8 mouse cellular contexts compared by ENCODE assay signal in genomic region chr7:46396231-46396927, GRCm38 (mm10). TPM values are rescaled to one million over a fixed set of nuclear protein-coding genes. Genes with fewer than 3 reads are reported as not detected.
DNase-seq lines count a peak whose midpoint lies in the region; ATAC-seq and TF ChIP-seq lines count a peak whose summit lies in the region.

Kcnc1 (plus strand) TSS chr7:46396497.

- H3K4me3 ChIP-seq in hindbrain, embryonic 11.5 days (ENCODE audit: low read depth, low read length), result peak within 1 kb of the TSS; percentile 63
- peak within 1 kb of the TSS; percentile 28 for H3K4me3 ChIP-seq in lung, postnatal 0 days (ENCODE audit: low read depth, low read length)

- TF ChIP-seq CTCF in lung, postnatal 0 days (IDR thresholded peaks at IDR 0.05), result no peak

- ATAC-seq in frontal cortex, adult (ENCODE audit: low TSS enrichment), result peak; percentile 47
- ATAC-seq in hindbrain, embryonic 11.5 days (ENCODE audit: low FRiP score), result peak; percentile 69
- ATAC-seq in lung, postnatal 0 days, result peak; percentile 90

- no peak for TF ChIP-seq EP300 in lung, postnatal 0 days (IDR thresholded peaks at IDR 0.05)

- peak within 1 kb of the TSS; percentile 54 for H3K27ac ChIP-seq in hindbrain, embryonic 11.5 days (ENCODE audit: low read depth, low read length)
- H3K27ac ChIP-seq in lung, postnatal 0 days (ENCODE audit: low read length), result no peak within 1 kb of the TSS

- H3K36me3 ChIP-seq in hindbrain, embryonic 11.5 days (ENCODE audit: control insufficient read depth, insufficient read depth, low read length), result no peaks in the 10 kb centered on the region
- H3K36me3 ChIP-seq in lung, postnatal 0 days (ENCODE audit: insufficient read depth, low read length), result no peaks in the 10 kb centered on the region

- no peaks in the 10 kb centered on the region for H3K9me3 ChIP-seq in hindbrain, embryonic 11.5 days (ENCODE audit: control insufficient read depth, low read length)
- H3K9me3 ChIP-seq in lung, postnatal 0 days (ENCODE audit: low read length), result no peaks in the 10 kb centered on the region

- under 1% methylated on average over 54 of the region's 93 CpGs for WGBS in hindbrain, embryonic 11.5 days
- 1% methylated on average over 43 of the region's 93 CpGs for WGBS in lung, postnatal 0 days

- H3K27me3 ChIP-seq in hindbrain, embryonic 11.5 days (ENCODE audit: control insufficient read depth, insufficient read depth, low read length), result peaks cover 53% of the 10 kb centered on the region
- peaks cover 56% of the 10 kb centered on the region for H3K27me3 ChIP-seq in lung, postnatal 0 days (replicated peaks; ENCODE audit: insufficient read depth, low read length)

- peak within 1 kb of the TSS; percentile 75 for H3K9ac ChIP-seq in hindbrain, embryonic 11.5 days (ENCODE audit: low read depth, low read length)
- H3K9ac ChIP-seq in lung, postnatal 0 days (replicated peaks; ENCODE audit: low read depth), result no peak within 1 kb of the TSS

- H3K4me2 ChIP-seq in hindbrain, embryonic 11.5 days (replicated peaks; ENCODE audit: low read depth, low read length), result peak within 1 kb of the TSS; percentile 93
- peak within 1 kb of the TSS; percentile 70 for H3K4me2 ChIP-seq in lung, postnatal 0 days (replicated peaks; ENCODE audit: low read depth, low read length)

- peaks cover 4% of the 10 kb centered on the region for H3K4me1 ChIP-seq in hindbrain, embryonic 11.5 days (replicated peaks; ENCODE audit: control insufficient read depth, insufficient read depth, low read length)
- peaks cover 5% of the 10 kb centered on the region; the same call in 1 of the 2 replicates for H3K4me1 ChIP-seq in lung, postnatal 0 days (ENCODE audit: insufficient read depth, low read depth, low read length)

- DNase-seq in ES-CJ7 (ENCODE audit: low read depth, low spot score), result peak; percentile 63
- peak; percentile 87 to 93 for DNase-seq in cerebellum, adult 18-20 months
- peak; percentile 85 for DNase-seq in hindbrain, embryonic 11.5 days (ENCODE audit: low spot score)
- DNase-seq in layer of hippocampus, postnatal 10 days (ENCODE audit: low spot score in 2 of 2), result peak; percentile 72 to 81
- peak; percentile 85 for DNase-seq in lung, postnatal 0 days (ENCODE audit: low spot score)
- peak; percentile 85 for DNase-seq in ovary, postnatal 36 days (ENCODE audit: low spot score)
- peak; percentile 67 for DNase-seq in thymus, postnatal 25 days

RNA-seq across cellular contexts. Expression of gene Kcnc1, which starts in this region (rescaled TPM):
- 1.7 and 3.1 TPM in 2 replicates for polyA plus RNA-seq in hindbrain, embryonic 11.5 days (2014; fragmentation: Nextera tagmentation; extraction: Ambion mirVana)
- total RNA-seq in layer of hippocampus, postnatal 10 days (2021), result 10 to 100 TPM; 48.4 to 54.0 TPM
- polyA plus RNA-seq in lung, postnatal 0 days (2015; fragmentation: Nextera tagmentation; extraction: Ambion mirVana), result 0.06 and 0.07 TPM in 2 replicates

Comparison
In these comparisons a context has a peak if more than half of its experiments do, and no peak if none do; other contexts are left out.
1. Peak in DNase-seq, ATAC-seq, H3K4me3 ChIP-seq and H3K4me2 ChIP-seq in lung, postnatal 0 days; RNA of the gene not detected or under 1 TPM.